ENCODE assay signal across 28 mouse cellular contexts in genomic region chr4:47567694-47568093, GRCm38 (mm10).
A peak's percentile ranks its signal among the peaks of the same experiment; 100 is the strongest.
DNase-seq lines count a peak whose midpoint lies in the region; ATAC-seq lines count a peak whose summit lies in the region.
"Had no signal": no experiment of that assay in that cellular context is flagged by ENCODE, and none has a peak within 500 bp of the region (broad histone marks: within the 10 kb centered on the region; RNA-seq: fewer than 3 reads in every experiment).

No protein-coding gene starts in this region.

- no peaks in the 10 kb centered on the region for H3K27me3 ChIP-seq in midbrain, embryonic 10.5 days (ENCODE audit: low read depth, poor library complexity, severe bottlenecking)
- no peaks in the 10 kb centered on the region for H3K27me3 ChIP-seq in midbrain, embryonic 11.5 days (ENCODE audit: control insufficient read depth, insufficient read depth, low read length)
- H3K27me3 ChIP-seq in hindbrain, embryonic 10.5 days (ENCODE audit: insufficient read depth, poor library complexity, severe bottlenecking) = no peaks in the 10 kb centered on the region
- H3K27me3 ChIP-seq: embryonic facial prominence, embryonic 12.5 days; embryonic facial prominence, embryonic 15.5 days; heart, embryonic 12.5 days; heart, embryonic 15.5 days had no signal

- H3K4me3 ChIP-seq in midbrain, embryonic 10.5 days = no peak overlapping the region
- no peak overlapping the region for H3K4me3 ChIP-seq in midbrain, embryonic 11.5 days (ENCODE audit: low read depth, low read length)
- no peak overlapping the region for H3K4me3 ChIP-seq in hindbrain, embryonic 10.5 days
- H3K4me3 ChIP-seq: embryonic facial prominence, embryonic 12.5 days; embryonic facial prominence, embryonic 15.5 days; heart, embryonic 12.5 days; heart, embryonic 15.5 days had no signal

- H3K9me3 ChIP-seq in midbrain, embryonic 10.5 days (replicated peaks) = no peaks in the 10 kb centered on the region
- H3K9me3 ChIP-seq in midbrain, embryonic 11.5 days (ENCODE audit: control insufficient read depth, low read length) = no peaks in the 10 kb centered on the region
- H3K9me3 ChIP-seq in hindbrain, embryonic 10.5 days = no peaks in the 10 kb centered on the region
- H3K9me3 ChIP-seq: embryonic facial prominence, embryonic 12.5 days; embryonic facial prominence, embryonic 15.5 days; G1E; heart, embryonic 12.5 days; heart, embryonic 15.5 days had no signal

- no peaks in the 10 kb centered on the region for H3K36me3 ChIP-seq in midbrain, embryonic 10.5 days
- H3K36me3 ChIP-seq in midbrain, embryonic 11.5 days (ENCODE audit: control insufficient read depth, insufficient read depth, low read length) = no peaks in the 10 kb centered on the region
- no peaks in the 10 kb centered on the region for H3K36me3 ChIP-seq in hindbrain, embryonic 10.5 days
- H3K36me3 ChIP-seq: embryonic facial prominence, embryonic 12.5 days; embryonic facial prominence, embryonic 15.5 days; G1E; heart, embryonic 12.5 days; heart, embryonic 15.5 days had no signal

- H3K4me1 ChIP-seq in midbrain, embryonic 10.5 days = no peaks in the 10 kb centered on the region
- no peaks in the 10 kb centered on the region for H3K4me1 ChIP-seq in midbrain, embryonic 11.5 days (ENCODE audit: control insufficient read depth, insufficient read depth, low read length)
- no peaks in the 10 kb centered on the region for H3K4me1 ChIP-seq in hindbrain, embryonic 10.5 days (replicated peaks)
- H3K4me1 ChIP-seq: embryonic facial prominence, embryonic 12.5 days; embryonic facial prominence, embryonic 15.5 days; heart, embryonic 12.5 days; heart, embryonic 15.5 days had no signal

- peak; percentile 6 for DNase-seq in midbrain, embryonic 10.5 days (ENCODE audit: low spot score)
- no peak for DNase-seq in midbrain, embryonic 11.5 days (ENCODE audit: low spot score, missing footprints)
- DNase-seq in hindbrain, embryonic 10.5 days (ENCODE audit: low spot score) = no peak
- DNase-seq in spleen, adult 18-20 months = no peak
- DNase-seq: adrenal gland, adult 8-10 months; adrenal gland, postnatal 25 days; cerebellum, adult 18-20 months; cerebellum, adult 9-10 months; cerebellum, postnatal 14 days; forebrain, postnatal 0 days; gastrocnemius, postnatal 10 days; gastrocnemius, postnatal 36 days; heart, adult 18-20 months; heart, postnatal 10 days; heart, postnatal 36 days had no signal

- no peak overlapping the region for H3K9ac ChIP-seq in midbrain, embryonic 11.5 days (ENCODE audit: low read length)
- H3K9ac ChIP-seq: embryonic facial prominence, embryonic 12.5 days; embryonic facial prominence, embryonic 15.5 days; forebrain, postnatal 0 days; heart, embryonic 12.5 days; heart, embryonic 15.5 days; hindbrain, embryonic 14.5 days had no signal

- no peak overlapping the region for H3K4me2 ChIP-seq in midbrain, embryonic 11.5 days
- H3K4me2 ChIP-seq: embryonic facial prominence, embryonic 12.5 days; embryonic facial prominence, embryonic 15.5 days; heart, embryonic 12.5 days; heart, embryonic 15.5 days; hindbrain, embryonic 14.5 days had no signal

- 78% methylated on average over 3 of the region's 3 CpGs for WGBS in midbrain, embryonic 10.5 days
- WGBS in midbrain, embryonic 11.5 days = 73% methylated on average over 3 of the region's 3 CpGs
- 79% methylated on average over 3 of the region's 3 CpGs for WGBS in hindbrain, embryonic 10.5 days

- no peak for ATAC-seq in midbrain, embryonic 11.5 days (ENCODE audit: low FRiP score)
- peak; percentile 72 for ATAC-seq in common myeloid progenitor, adult 5-6 weeks (replicated peaks; ENCODE audit: low read depth, poor library complexity, severe bottlenecking)
- ATAC-seq in megakaryocyte progenitor cell, adult 5-6 weeks (replicated peaks; ENCODE audit: poor library complexity) = peak; percentile 64; the same call in 1 of the 2 replicates
- ATAC-seq: activated CD4-positive, CD25-positive, alpha-beta regulatory T cell, adult 4 months; forebrain, embryonic 14.5 days; forebrain, postnatal 0 days; hindbrain, postnatal 0 days; inflammation-experienced regulatory T-cells, adult 6 months; intestine, postnatal 0 days had no signal

- H3K27ac ChIP-seq in midbrain, embryonic 10.5 days (replicated peaks) = no peak overlapping the region
- no peak overlapping the region for H3K27ac ChIP-seq in midbrain, embryonic 11.5 days (ENCODE audit: low read depth, low read length)
- no peak overlapping the region for H3K27ac ChIP-seq in hindbrain, embryonic 10.5 days
- H3K27ac ChIP-seq: embryonic facial prominence, embryonic 12.5 days; embryonic facial prominence, embryonic 15.5 days; heart, embryonic 15.5 days; hindbrain, embryonic 14.5 days; hindbrain, postnatal 0 days had no signal
